Mouse (Mus musculus): ENCODE results near the gene Nptx1.

The Nptx1 gene

DNA sequence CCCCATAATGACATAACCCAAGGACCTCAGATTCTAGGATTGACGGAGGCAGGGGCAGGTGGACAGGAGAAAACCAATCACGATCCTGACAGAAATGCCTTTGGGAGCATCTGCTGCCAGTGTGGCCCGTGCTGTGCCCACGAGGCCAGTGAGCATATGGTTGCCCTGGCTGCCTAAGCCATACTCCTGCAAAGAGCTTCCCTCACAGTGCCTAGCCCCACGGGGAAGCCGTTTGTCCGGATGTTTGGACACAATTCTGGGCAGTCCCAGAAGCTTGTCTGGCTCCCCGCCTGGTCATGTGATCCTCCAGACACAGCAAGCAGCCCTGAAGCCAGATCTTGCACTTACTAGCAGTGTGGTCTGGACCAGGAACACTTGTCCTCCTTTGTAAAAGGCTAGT is 24.8 kb downstream of the Nptx1 start:
- DNase-seq (ENCODE audit: low spot score in 2 of 2) = no peak

- no peak for DNase-seq (ENCODE audit: low spot score in 2 of 2)
These were observed 25.4 kb downstream of the Nptx1 start for GRCm38 (mm10) chr11:119521920-119522710.

DNA sequence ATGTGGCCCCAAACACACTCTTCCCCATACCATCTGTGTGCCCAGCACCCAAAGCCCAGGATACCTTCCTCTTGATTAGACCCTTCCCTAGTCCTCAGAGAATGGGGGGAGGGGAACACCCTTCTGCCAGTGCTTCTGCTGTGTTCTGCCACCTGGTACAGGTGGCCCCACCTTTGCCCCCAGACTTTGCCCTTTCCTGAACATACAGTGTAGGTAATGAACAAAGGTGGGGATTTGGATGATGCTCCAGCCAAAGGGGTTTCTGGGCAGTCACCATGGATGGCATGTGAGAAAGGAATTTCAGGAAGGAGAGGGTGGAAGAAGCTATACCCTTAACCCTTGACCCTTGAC is 26.9 kb downstream of the Nptx1 start:
- DNase-seq (ENCODE audit: low spot score in 2 of 2) = no peak

- DNase-seq (ENCODE audit: low spot score in 2 of 2) = no peak
These were observed 27.4 kb downstream of the Nptx1 start for GRCm38 (mm10) chr11:119520005-119520712.

GRCm38 (mm10) chr11:119519387-119519786 is 28.2 kb downstream of the Nptx1 start:
- DNase-seq (ENCODE audit: low spot score in 2 of 2) = no peak

- DNase-seq (ENCODE audit: low spot score in 2 of 2) = no peak
These were observed 30.7 kb downstream of the Nptx1 start for GRCm38 (mm10) chr11:119516677-119517361.

- no peak for DNase-seq (ENCODE audit: low spot score in 2 of 2)
These were observed 31.5 kb downstream of the Nptx1 start for GRCm38 (mm10) chr11:119515823-119516676.

DNA sequence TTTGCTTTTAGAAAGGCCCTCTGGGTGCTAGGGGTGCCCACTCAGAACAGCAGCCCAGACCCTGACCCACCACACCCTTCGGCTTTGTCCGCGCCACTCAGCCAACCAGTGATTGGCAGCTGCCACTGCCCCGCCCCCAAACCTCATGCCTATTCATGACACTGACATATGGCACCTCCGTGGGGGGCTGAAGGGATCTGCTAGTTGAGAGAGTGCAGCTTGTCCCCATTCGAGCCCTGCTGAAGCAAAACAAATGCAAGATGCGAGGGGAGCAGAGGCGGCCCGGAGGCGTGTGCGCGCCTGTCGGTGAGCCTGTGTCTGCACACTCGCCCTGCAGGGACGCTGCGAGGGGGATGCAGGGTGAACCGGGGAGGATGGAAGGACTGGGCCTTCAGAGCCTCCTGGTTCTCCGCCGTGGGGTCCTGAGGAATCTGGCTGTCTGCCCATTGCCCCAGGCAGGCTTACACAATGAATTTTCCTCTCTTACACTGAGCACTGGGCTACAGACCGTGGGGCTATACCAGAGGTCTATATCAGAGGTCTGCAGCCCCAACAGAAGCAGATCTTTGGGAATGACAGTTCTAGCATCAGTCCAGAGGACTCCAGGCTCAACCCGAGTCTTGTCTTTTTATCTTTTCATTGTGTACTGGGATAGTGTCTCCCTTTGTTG is 32.5 kb downstream of the Nptx1 start:
- DNase-seq (ENCODE audit: low spot score in 2 of 2) = no peak

DNA sequence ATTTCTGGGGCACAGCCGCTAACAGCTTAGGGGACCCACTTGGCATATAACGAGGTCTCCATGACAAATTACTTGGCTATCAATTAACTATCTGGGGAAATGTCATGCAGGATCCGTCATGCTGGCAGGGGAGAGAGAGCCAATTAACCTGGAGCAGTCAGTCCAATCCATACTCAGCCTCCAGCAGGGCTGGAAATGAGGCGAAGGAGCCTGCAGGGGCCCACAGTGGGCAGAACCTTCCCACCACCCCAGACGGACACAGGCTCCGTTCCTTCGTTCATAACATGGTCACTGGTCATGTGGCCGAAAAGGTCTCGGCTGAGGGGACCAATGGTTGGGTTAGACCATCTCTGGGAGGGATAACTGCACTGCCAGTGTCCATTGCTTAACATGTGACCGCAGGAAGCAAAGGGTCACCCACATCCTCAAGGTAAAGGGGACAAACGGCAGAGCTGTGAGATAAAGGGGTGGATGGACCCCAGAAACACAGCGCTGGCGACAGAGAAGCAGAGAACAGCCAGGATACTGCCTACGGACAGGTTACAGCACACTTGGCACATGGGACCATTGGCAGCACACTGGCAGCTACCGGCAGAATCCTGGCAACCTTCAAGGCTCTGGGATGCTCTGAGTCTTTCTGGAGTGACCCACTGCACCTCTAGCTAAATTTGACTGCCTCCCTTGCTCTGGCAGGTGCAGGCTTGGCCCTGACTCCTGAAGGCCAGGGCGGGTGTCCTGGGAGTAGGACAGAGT is 33.3 kb downstream of the Nptx1 start:
- DNase-seq (ENCODE audit: low spot score in 2 of 2) = no peak

DNA sequence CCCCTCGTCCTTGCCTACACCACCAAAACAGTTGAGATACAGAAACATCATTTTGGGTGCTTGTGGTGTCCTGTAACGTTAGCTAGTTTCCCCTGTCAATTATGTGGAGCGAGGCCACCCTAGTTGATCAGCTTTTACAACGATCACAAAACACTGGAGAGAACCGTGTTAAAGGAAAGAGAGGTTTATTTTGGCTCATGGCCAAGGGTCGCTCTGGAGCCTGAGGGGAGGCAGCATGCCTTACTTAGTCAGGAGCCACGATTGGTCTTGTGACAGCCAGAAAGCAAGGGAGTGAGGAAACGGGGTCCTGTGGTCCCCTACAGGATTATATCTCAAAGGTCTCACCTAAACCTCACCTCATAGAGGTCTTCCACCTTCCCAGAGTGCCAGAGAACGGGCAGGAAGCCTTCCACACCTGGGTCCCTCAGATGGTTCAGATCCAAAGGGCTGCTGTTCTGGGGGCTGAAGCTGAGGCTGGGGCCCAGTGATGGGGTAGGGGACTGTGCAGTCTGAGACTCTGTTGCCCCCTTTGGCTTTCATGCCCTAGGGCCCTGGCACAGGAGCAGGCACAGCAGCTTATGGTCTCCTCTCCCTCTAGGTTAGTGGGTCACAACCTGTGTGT is 34.4 kb downstream of the Nptx1 start:
- DNase-seq (ENCODE audit: low spot score in 2 of 2) = no peak

- DNase-seq (ENCODE audit: low spot score in 2 of 2) = no peak
These were observed 38.3 kb downstream of the Nptx1 start for GRCm38 (mm10) chr11:119509165-119509776.

GRCm38 (mm10) chr11:119507772-119508171 is 39.8 kb downstream of the Nptx1 start:
- no peak for DNase-seq (ENCODE audit: low spot score in 2 of 2)

DNA sequence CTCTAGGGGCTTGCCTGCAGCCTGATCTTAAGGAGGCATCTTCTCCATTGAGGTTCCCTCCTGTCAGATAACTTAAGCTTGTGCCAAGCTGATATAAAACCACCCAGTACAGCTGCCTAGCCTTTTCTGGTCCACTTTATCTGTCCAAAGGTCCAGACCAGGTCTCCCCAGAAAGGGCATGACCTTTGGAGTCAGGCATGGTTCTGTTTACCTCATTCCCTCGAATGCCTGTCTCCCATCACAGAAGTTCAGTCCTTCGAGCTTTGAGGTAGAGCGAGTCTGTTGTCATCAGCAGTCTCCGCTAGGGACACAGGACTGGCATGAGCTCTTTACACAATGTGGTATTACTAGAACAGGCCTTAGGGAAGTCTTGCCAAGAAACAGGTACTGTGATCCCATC is 41.2 kb downstream of the Nptx1 start:
- no peak for DNase-seq (ENCODE audit: low spot score in 2 of 2)

DNA sequence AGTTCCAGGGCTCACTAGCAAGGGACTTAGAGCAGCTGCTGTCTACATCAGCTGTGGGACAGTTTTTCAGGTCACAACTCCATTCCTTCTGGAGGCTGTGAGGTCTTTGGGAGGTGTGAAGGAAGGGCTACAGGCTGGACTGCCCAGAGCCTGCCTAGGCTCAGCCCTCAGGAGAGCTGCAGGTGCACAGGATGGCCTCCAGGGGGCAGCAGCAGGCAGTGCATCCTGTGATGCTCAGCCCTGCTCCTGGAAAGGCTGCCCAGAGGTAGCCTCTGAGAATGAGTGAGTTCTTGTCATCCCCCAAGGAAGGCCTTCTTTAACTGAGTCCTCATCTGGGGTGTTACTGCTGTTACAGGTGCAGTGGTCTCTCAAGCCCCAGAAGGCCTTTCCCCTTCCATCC is 43.9 kb downstream of the Nptx1 start:
- DNase-seq (ENCODE audit: low spot score in 2 of 2) = peak; percentile 58 to 80

DNA sequence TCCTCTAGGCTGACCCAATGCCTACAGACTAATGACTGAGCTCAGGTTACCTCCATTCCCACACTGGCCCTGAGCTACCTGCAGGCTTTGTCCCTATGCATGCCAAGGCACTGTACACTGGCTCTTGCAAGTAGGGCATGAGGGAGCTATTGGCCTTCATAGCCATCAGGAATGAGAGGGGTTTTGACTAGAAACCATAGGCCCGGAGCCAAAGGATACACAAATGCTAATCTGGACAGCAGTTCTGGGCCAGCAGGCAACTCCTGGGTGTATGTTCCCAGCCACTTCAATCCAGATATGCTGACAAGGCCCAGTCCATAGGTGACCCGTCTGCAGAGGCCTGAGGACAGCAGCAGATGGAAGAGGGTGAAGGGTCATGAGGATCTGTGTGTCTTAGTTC is 47.5 kb downstream of the Nptx1 start:
- DNase-seq (ENCODE audit: low spot score in 2 of 2) = no peak

- no peak for DNase-seq (ENCODE audit: low spot score in 2 of 2)
These were observed 48.3 kb downstream of the Nptx1 start for GRCm38 (mm10) chr11:119499297-119499696.

DNA sequence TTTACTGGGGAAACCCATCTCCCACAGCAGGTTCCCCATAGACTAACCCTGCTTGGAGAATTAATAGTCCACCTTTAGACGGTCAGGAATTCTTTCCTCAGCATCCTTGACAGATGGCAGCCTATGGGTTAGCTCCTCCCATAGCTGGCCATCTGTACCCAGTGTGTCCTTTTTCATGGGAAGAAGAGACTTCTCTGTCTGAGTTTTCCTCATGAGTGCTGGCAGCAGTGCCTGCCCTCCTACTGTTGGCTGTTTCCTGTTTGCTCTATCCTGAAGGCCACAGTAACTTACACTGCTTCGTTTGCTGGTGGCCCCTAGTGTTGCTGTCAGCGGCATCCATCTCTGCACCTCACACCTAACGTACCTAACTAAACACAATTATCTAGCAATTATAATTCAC is 50.1 kb downstream of the Nptx1 start:
- DNase-seq (ENCODE audit: low spot score in 2 of 2) = no peak

GRCm38 (mm10) chr11:119496147-119496546 is 51.4 kb downstream of the Nptx1 start:
- DNase-seq (ENCODE audit: low spot score in 2 of 2) = no peak

- no peak for DNase-seq (ENCODE audit: low spot score in 2 of 2)
These were observed 54.0 kb downstream of the Nptx1 start for GRCm38 (mm10) chr11:119493516-119493915.

DNA sequence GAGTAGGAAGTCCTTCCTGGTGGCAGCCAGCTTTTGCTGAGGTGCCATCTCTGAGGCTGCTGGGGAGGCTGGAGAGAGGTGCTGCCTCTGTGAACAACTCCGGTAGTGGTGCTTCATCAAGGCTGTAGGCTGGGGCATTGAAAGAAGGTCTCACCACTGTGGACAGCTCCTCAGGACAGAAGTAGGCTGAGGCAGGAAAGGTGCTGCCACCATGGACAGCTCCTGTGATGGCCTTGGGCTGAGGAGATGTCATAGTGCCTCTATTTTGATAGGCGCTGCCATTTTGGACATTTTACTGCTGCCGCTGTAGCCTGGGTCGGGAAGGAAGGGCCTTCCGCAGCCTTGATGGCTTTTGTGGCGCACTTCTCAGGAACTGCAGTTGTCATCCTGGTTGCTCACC is 54.7 kb downstream of the Nptx1 start:
- no peak for DNase-seq (ENCODE audit: low spot score in 2 of 2)

All from spleen, postnatal 10 days (tissue).